Mouse (Mus musculus): Measurements from ENCODE around the gene Sarnp. TPM values are rescaled to one million over a fixed set of nuclear protein-coding genes. Genes with fewer than 3 reads are reported as not detected.

Sarnp gene
- polyA plus RNA-seq, 1 experiment from 2014 or later = 250 TPM

GRCm38 (mm10) chr10:128823821-128824220 lies 6.7 kb downstream of the Sarnp start:
- Histone ChIP-seq H3K4me2 (peak overlapping the region; percentile 20; the same call in 1 of the 2 replicates), H3K9ac (ENCODE audit: low read depth, low read length) (no peak overlapping the region)
- 93% methylated on average over 9 of the region's 9 CpGs for WGBS

GRCm38 (mm10) chr10:128837400-128837799 lies 20.3 kb downstream of the Sarnp start:
- DNase-seq (ENCODE audit: low spot score) (no peak), ATAC-seq (replicated peaks; ENCODE audit: low FRiP score) (no peak)
- Histone ChIP-seq H3K9ac (ENCODE audit: low read depth, low read length) (no peak overlapping the region), H3K4me3 (ENCODE audit: low read depth, low read length) (no peak overlapping the region), H3K36me3 (ENCODE audit: control insufficient read depth, insufficient read depth, low read length) (peaks cover 25% of the 10 kb centered on the region), H3K9me3 (ENCODE audit: control insufficient read depth, low read length) (no peaks in the 10 kb centered on the region), H3K27ac (ENCODE audit: low read depth, low read length) (no peak overlapping the region), H3K4me2 (no peak overlapping the region), H3K27me3 (replicated peaks; ENCODE audit: control insufficient read depth, insufficient read depth, low read length) (no peaks in the 10 kb centered on the region), H3K4me1 (replicated peaks; ENCODE audit: control insufficient read depth, insufficient read depth, low read length) (peaks cover 13% of the 10 kb centered on the region)

More at GRCm38 (mm10) chr10:128823821-128824220, 6.7 kb downstream of the Sarnp start:
- Histone ChIP-seq H3K9me3 (ENCODE audit: control insufficient read depth, low read length) (no peaks in the 10 kb centered on the region), H3K27ac (ENCODE audit: low read depth, low read length) (no peak overlapping the region), H3K4me3 (ENCODE audit: low read depth, low read length) (no peak overlapping the region), H3K36me3 (ENCODE audit: control insufficient read depth, insufficient read depth, low read length) (no peaks in the 10 kb centered on the region; the same call in 1 of the 2 replicates), H3K4me1 (replicated peaks; ENCODE audit: control insufficient read depth, insufficient read depth, low read length) (peaks cover 17% of the 10 kb centered on the region), H3K27me3 (replicated peaks; ENCODE audit: control insufficient read depth, insufficient read depth, low read length) (no peaks in the 10 kb centered on the region)
- DNase-seq (ENCODE audit: low spot score) (no peak), ATAC-seq (replicated peaks; ENCODE audit: low FRiP score) (no peak)

DNA sequence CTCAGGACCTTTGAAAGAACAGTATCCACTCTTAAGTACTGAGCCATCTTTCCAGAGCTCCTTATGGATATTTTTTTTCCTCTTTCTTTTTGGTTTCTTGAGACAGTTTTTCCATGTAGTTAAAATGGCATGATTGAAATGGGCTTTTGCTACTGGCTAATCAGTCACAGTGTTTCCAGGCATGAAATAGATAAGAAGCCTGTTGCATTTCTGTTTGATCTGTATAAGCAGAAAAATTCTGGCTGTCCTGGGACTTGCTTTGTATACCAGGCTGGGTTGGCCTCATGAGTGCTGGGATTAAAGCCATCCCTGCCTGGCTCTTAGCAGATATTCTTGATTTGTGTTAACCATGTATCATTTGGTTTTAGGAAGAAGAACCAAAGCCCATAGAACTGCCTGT lies 22.3 kb downstream of the Sarnp start:
- Histone ChIP-seq H3K9me3 (ENCODE audit: control insufficient read depth, low read length) (no peaks in the 10 kb centered on the region), H3K4me2 (no peak overlapping the region), H3K36me3 (ENCODE audit: control insufficient read depth, insufficient read depth, low read length) (peaks cover 29% of the 10 kb centered on the region), H3K9ac (ENCODE audit: low read depth, low read length) (no peak overlapping the region), H3K27ac (ENCODE audit: low read depth, low read length) (no peak overlapping the region), H3K27me3 (replicated peaks; ENCODE audit: control insufficient read depth, insufficient read depth, low read length) (no peaks in the 10 kb centered on the region), H3K4me3 (ENCODE audit: low read depth, low read length) (no peak overlapping the region), H3K4me1 (replicated peaks; ENCODE audit: control insufficient read depth, insufficient read depth, low read length) (peaks cover 13% of the 10 kb centered on the region)
- DNase-seq (ENCODE audit: low spot score) = no peak
- peak; percentile 70 for ATAC-seq (replicated peaks; ENCODE audit: low FRiP score)

DNA sequence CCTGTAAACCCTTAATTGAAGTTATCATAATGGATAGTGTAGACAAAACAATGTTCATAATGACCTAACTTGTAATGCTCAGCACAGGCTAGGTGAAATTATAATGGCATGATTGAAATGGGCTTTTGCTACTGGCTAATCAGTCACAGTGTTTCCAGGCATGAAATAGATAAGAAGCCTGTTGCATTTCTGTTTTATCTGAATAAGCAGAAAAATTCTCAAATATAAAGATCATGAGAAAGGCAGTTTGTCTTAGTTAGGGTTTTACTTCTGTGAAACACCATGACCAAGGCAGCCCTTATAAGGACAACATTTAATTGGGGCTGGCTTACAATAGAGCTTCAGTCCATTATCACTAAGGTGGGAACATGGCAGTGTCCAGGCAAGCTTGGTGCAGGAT lies 23.5 kb downstream of the Sarnp start:
- Histone ChIP-seq H3K9me3 (ENCODE audit: control insufficient read depth, low read length) (no peaks in the 10 kb centered on the region), H3K27me3 (replicated peaks; ENCODE audit: control insufficient read depth, insufficient read depth, low read length) (no peaks in the 10 kb centered on the region), H3K36me3 (ENCODE audit: control insufficient read depth, insufficient read depth, low read length) (peaks cover 24% of the 10 kb centered on the region), H3K4me3 (ENCODE audit: low read depth, low read length) (no peak overlapping the region), H3K27ac (ENCODE audit: low read depth, low read length) (no peak overlapping the region), H3K4me2 (0 out of 2 replicates have a peak overlapping the region, but pooled peaks have one; percentile 25), H3K4me1 (replicated peaks; ENCODE audit: control insufficient read depth, insufficient read depth, low read length) (peaks cover 13% of the 10 kb centered on the region), H3K9ac (ENCODE audit: low read depth, low read length) (no peak overlapping the region)
- ATAC-seq (replicated peaks; ENCODE audit: low FRiP score) (peak; percentile 53), DNase-seq (ENCODE audit: low spot score) (no peak)

DNA sequence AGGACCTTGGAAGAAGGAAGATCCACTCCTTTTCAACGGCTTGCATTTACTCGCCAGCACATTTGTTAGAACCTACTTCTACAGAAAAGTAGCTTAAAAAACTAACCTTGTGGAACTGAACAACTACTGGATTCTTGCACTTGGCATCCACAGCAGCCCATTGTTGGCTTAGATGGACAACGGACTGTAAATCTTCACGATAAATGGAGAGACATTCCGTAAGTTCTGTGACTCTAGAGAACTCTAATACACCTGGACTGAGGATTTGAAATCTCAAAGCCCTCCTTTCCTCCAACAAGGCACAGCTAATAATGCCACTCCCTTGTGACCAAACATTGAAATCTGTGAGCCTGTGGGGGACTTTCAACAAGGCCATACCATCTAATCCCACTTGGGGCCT lies 26.1 kb downstream of the Sarnp start:
- no peaks in the 10 kb centered on the region for H3K27me3 ChIP-seq (replicated peaks; ENCODE audit: control insufficient read depth, insufficient read depth, low read length)
- H3K9ac ChIP-seq (ENCODE audit: low read depth, low read length) = no peak overlapping the region
- H3K27ac ChIP-seq (ENCODE audit: low read depth, low read length) = no peak overlapping the region
- H3K4me3 ChIP-seq (ENCODE audit: low read depth, low read length) = no peak overlapping the region
- H3K36me3 ChIP-seq (ENCODE audit: control insufficient read depth, insufficient read depth, low read length) = peaks cover 21% of the 10 kb centered on the region
- peaks cover 13% of the 10 kb centered on the region for H3K4me1 ChIP-seq (replicated peaks; ENCODE audit: control insufficient read depth, insufficient read depth, low read length)
- no peak for DNase-seq (ENCODE audit: low spot score)
- no peaks in the 10 kb centered on the region for H3K9me3 ChIP-seq (ENCODE audit: control insufficient read depth, low read length)
- H3K4me2 ChIP-seq = no peak overlapping the region
- WGBS = 96% methylated on average over 5 of the region's 5 CpGs
- no peak for ATAC-seq (replicated peaks; ENCODE audit: low FRiP score)

DNA sequence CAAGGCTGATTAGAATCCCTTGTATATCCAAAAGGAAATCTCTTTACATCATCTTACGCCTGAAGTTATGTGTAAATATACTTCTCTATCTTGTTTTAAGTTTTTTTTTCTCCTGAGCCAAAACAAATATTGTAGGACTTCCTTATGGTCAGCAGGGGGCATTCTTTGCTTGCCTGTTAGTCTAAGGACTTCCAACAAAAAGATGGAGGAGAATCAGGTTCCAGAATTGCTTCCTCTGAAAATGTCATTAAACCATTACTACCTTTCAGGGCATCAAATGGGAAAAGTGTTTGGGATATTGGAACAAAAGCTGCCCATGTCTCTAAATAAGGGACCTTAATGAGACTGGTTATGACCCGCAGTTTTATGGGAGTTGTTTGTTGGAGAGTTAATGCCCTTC lies 28.4 kb downstream of the Sarnp start:
- Histone ChIP-seq H3K9me3 (ENCODE audit: control insufficient read depth, low read length) (no peaks in the 10 kb centered on the region), H3K4me2 (no peak overlapping the region), H3K36me3 (ENCODE audit: control insufficient read depth, insufficient read depth, low read length) (peaks cover 26% of the 10 kb centered on the region; the same call in 1 of the 2 replicates), H3K27me3 (replicated peaks; ENCODE audit: control insufficient read depth, insufficient read depth, low read length) (no peaks in the 10 kb centered on the region), H3K9ac (ENCODE audit: low read depth, low read length) (no peak overlapping the region), H3K27ac (ENCODE audit: low read depth, low read length) (no peak overlapping the region), H3K4me1 (replicated peaks; ENCODE audit: control insufficient read depth, insufficient read depth, low read length) (peaks cover under 1% of the 10 kb centered on the region; the same call in 1 of the 2 replicates), H3K4me3 (ENCODE audit: low read depth, low read length) (no peak overlapping the region)
- ATAC-seq (replicated peaks; ENCODE audit: low FRiP score) (no peak), DNase-seq (ENCODE audit: low spot score) (no peak)
- WGBS = 83% methylated on average over 2 of the region's 2 CpGs

GRCm38 (mm10) chr10:128846664-128847063 lies 29.5 kb downstream of the Sarnp start:
- ATAC-seq (replicated peaks; ENCODE audit: low FRiP score) = no peak
- peaks cover 26% of the 10 kb centered on the region; the same call in 1 of the 2 replicates for H3K36me3 ChIP-seq (ENCODE audit: control insufficient read depth, insufficient read depth, low read length)

GRCm38 (mm10) chr10:128848426-128848825 lies 31.3 kb downstream of the Sarnp start:
- Histone ChIP-seq H3K4me2 (no peak overlapping the region), H3K36me3 (ENCODE audit: control insufficient read depth, insufficient read depth, low read length) (peaks cover 17% of the 10 kb centered on the region; the same call in 1 of the 2 replicates), H3K9ac (ENCODE audit: low read depth, low read length) (no peak overlapping the region), H3K9me3 (ENCODE audit: control insufficient read depth, low read length) (no peaks in the 10 kb centered on the region), H3K27ac (ENCODE audit: low read depth, low read length) (no peak overlapping the region), H3K27me3 (replicated peaks; ENCODE audit: control insufficient read depth, insufficient read depth, low read length) (no peaks in the 10 kb centered on the region), H3K4me3 (ENCODE audit: low read depth, low read length) (no peak overlapping the region), H3K4me1 (replicated peaks; ENCODE audit: control insufficient read depth, insufficient read depth, low read length) (no peaks in the 10 kb centered on the region)
- DNase-seq (ENCODE audit: low spot score) (no peak), ATAC-seq (replicated peaks; ENCODE audit: low FRiP score) (no peak)
- 78% methylated on average over 2 of the region's 2 CpGs for WGBS

More at GRCm38 (mm10) chr10:128846664-128847063, 29.5 kb downstream of the Sarnp start:
- no peak overlapping the region for H3K4me3 ChIP-seq (ENCODE audit: low read depth, low read length)
- no peaks in the 10 kb centered on the region for H3K27me3 ChIP-seq (replicated peaks; ENCODE audit: control insufficient read depth, insufficient read depth, low read length)
- H3K4me1 ChIP-seq (replicated peaks; ENCODE audit: control insufficient read depth, insufficient read depth, low read length) = no peaks in the 10 kb centered on the region
- no peak overlapping the region for H3K4me2 ChIP-seq
- no peak overlapping the region for H3K9ac ChIP-seq (ENCODE audit: low read depth, low read length)
- 94% methylated on average over 4 of the region's 4 CpGs for WGBS
- H3K9me3 ChIP-seq (ENCODE audit: control insufficient read depth, low read length) = no peaks in the 10 kb centered on the region
- DNase-seq (ENCODE audit: low spot score) = no peak
- H3K27ac ChIP-seq (ENCODE audit: low read depth, low read length) = no peak overlapping the region

DNA sequence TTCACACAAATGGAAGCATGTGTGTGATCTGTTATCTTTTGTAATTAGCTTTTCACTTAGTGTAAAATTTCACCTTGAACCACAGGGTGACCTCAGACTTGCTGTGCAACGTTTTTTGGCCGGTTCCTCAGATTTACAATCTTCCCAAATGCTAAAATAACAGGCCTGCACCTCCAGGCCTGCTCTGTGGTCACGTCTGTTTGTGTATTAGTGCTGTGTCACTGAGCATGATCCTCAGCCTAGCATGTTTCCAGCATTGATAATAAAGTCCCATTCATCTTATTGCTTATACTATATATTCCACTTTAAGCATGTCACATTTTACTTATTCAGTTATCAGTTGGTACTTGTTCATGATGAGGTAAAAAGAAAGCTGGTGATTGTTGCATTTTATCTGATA lies 33.2 kb downstream of the Sarnp start:
- Histone ChIP-seq H3K27ac (ENCODE audit: low read depth, low read length) (no peak overlapping the region), H3K36me3 (ENCODE audit: control insufficient read depth, insufficient read depth, low read length) (peaks cover 17% of the 10 kb centered on the region; the same call in 1 of the 2 replicates), H3K27me3 (replicated peaks; ENCODE audit: control insufficient read depth, insufficient read depth, low read length) (no peaks in the 10 kb centered on the region), H3K4me2 (no peak overlapping the region), H3K9me3 (ENCODE audit: control insufficient read depth, low read length) (no peaks in the 10 kb centered on the region), H3K4me3 (ENCODE audit: low read depth, low read length) (no peak overlapping the region), H3K4me1 (replicated peaks; ENCODE audit: control insufficient read depth, insufficient read depth, low read length) (no peaks in the 10 kb centered on the region), H3K9ac (ENCODE audit: low read depth, low read length) (no peak overlapping the region)
- no peak for ATAC-seq (replicated peaks; ENCODE audit: low FRiP score)
- 76% methylated on average over 3 of the region's 3 CpGs for WGBS
- no peak for DNase-seq (ENCODE audit: low spot score)
